Mouse (Mus musculus): ENCODE measurements at regions not wholly inside any gene's neighbourhood (a gene's known extent, or its start where the extent isn't known, plus 50 kb on each side); places are given as distances from the start of the nearest gene placed in this dataset.

DNA sequence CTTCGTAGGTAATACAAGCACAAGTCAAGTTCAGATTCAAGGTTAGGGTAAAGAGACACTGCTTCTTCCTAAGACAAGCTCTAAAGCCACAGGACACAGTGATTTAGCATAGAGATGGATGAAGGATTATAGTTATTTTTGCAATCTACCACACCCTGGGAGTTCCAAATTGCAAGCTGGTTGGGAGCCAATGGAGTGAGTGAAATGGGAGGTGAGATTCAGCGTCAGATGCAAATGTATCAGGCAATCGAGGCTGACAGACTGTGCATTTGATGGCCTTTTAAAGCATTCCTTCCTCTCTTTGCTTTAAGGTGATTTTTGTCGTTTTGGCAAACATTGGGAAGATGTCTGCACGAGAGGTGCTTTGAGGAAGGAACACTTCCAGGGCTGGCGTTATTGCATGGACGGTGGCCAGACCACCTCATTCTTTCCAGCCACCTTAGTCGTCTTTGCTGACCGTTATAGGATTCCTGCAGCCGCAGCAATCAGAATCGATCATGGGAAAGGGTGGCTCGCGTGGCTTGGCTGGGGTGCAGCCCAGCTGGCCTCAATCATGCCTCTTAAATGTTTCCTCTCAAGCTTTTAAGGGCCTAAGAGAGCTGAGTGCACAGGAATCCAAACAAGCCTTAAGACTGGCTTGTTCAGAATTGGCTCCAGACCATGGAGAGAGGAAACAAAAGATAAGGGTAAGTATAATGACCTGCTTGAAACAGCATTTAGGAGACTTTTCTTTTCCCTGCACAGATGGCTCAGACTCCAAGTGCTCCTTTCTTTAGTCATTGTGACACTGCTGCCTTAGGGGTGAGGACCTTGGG, 265.0 kb upstream of the Tle4 start:
- H3K27ac ChIP-seq (ENCODE audit: insufficient read depth, low read depth, low read length) = no peak overlapping the region
- TF ChIP-seq POLR2A (IDR thresholded peaks at IDR 0.05; ENCODE audit: low read depth, low read length) (no peak), CTCF (IDR thresholded peaks at IDR 0.05; ENCODE audit: extremely low read depth, insufficient read length, insufficient replicate concordance, low read depth, low read length) (no peak)
- H3K36me3 ChIP-seq (ENCODE audit: control insufficient read depth, insufficient read depth, low read length) = no peaks in the 10 kb centered on the region
- H3K4me3 ChIP-seq (ENCODE audit: low read depth, low read length) = no peak overlapping the region
- H3K4me1 ChIP-seq (ENCODE audit: control insufficient read depth, insufficient read depth, insufficient read length, low read length) = no peaks in the 10 kb centered on the region
- H3K27me3 ChIP-seq (ENCODE audit: control insufficient read depth, insufficient read depth, low read length) = no peaks in the 10 kb centered on the region
- 49% methylated on average over 13 of the region's 13 CpGs for WGBS

DNA sequence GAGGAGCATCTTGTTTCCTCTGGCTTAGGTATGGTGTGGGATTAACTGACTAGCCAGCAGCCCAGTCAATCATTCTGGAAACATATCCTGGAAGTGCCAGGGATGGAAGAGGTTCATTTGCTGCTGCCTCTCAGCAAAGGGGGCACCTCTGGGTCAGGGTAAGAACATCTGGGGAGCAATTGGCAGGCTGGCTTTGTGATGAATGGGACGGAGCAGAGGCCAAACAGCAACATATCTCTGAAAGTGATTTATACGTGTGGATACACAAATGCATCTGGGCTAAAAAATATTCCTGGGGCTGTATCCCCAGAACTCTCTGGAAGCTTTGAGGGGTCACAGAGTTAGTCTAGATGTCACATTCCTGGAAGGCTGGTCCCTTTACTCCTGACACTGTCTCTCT, 257.2 kb upstream of the Tle4 start:
- TF ChIP-seq POLR2A (IDR thresholded peaks at IDR 0.05; ENCODE audit: low read depth, low read length) (no peak), CTCF (IDR thresholded peaks at IDR 0.05; ENCODE audit: extremely low read depth, insufficient read length, insufficient replicate concordance, low read depth, low read length) (no peak)
- H3K4me3 ChIP-seq (ENCODE audit: low read depth, low read length) = no peak overlapping the region
- H3K36me3 ChIP-seq (ENCODE audit: control insufficient read depth, insufficient read depth, low read length) = no peaks in the 10 kb centered on the region
- no peak overlapping the region for H3K27ac ChIP-seq (ENCODE audit: insufficient read depth, low read depth, low read length)
- 78% methylated on average over 2 of the region's 2 CpGs for WGBS
- no peaks in the 10 kb centered on the region for H3K27me3 ChIP-seq (ENCODE audit: control insufficient read depth, insufficient read depth, low read length)
- no peaks in the 10 kb centered on the region for H3K4me1 ChIP-seq (ENCODE audit: control insufficient read depth, insufficient read depth, insufficient read length, low read length)

DNA sequence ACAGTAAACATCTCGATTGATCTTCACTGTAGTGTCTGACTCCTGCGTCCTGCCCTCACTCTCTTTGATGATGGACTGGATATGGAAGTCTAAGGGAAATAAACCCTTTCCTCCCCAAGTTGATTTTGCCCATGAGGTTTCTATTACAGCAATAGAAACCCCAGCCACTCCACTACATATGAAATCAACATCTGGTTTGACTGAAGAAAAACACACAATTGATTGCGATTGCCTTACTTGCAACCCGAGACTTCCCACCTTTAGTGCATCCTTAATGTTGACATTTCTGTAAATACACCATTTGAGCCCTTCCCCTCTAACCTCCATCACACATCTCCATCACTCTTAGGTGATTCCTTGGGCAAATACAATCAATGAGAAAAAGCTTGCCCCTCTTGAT, 255.6 kb upstream of the Tle4 start:
- Histone ChIP-seq H3K4me3 (ENCODE audit: low read depth, low read length) (no peak overlapping the region), H3K27me3 (ENCODE audit: control insufficient read depth, insufficient read depth, low read length) (no peaks in the 10 kb centered on the region), H3K4me1 (ENCODE audit: control insufficient read depth, insufficient read depth, insufficient read length, low read length) (no peaks in the 10 kb centered on the region), H3K27ac (ENCODE audit: insufficient read depth, low read depth, low read length) (no peak overlapping the region), H3K36me3 (ENCODE audit: control insufficient read depth, insufficient read depth, low read length) (no peaks in the 10 kb centered on the region)
- WGBS = 72% methylated on average over 4 of the region's 4 CpGs
- no peak for TF ChIP-seq CTCF (IDR thresholded peaks at IDR 0.05; ENCODE audit: extremely low read depth, insufficient read length, insufficient replicate concordance, low read depth, low read length)
- TF ChIP-seq POLR2A (IDR thresholded peaks at IDR 0.05; ENCODE audit: low read depth, low read length) = no peak

DNA sequence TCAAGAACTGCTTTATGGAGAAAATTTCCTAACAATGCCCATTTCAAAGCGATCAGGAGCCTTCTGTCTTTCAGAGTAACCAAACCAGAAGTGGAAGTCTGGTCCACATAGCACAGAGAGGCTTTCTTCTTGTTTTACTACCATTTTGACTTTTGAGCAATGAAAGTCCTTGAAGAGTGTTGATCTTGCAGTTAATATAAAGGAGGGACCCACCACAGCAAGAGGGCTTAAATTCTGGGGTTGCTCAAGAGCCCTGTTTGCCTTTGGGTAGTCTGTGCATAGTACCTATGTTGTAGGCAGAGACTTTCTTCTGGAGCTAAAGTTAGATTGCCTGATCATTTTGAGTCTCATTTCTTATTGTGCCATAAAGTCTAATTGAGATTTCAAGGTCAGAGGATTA, 251.7 kb upstream of the Tle4 start:
- Histone ChIP-seq H3K36me3 (ENCODE audit: control insufficient read depth, insufficient read depth, low read length) (no peaks in the 10 kb centered on the region), H3K4me1 (ENCODE audit: control insufficient read depth, insufficient read depth, insufficient read length, low read length) (no peaks in the 10 kb centered on the region), H3K27me3 (ENCODE audit: control insufficient read depth, insufficient read depth, low read length) (no peaks in the 10 kb centered on the region), H3K27ac (ENCODE audit: insufficient read depth, low read depth, low read length) (no peak overlapping the region), H3K4me3 (ENCODE audit: low read depth, low read length) (no peak overlapping the region)
- WGBS = 64% methylated on average over 1 of the region's 1 CpGs
- TF ChIP-seq CTCF (IDR thresholded peaks at IDR 0.05; ENCODE audit: extremely low read depth, insufficient read length, insufficient replicate concordance, low read depth, low read length) (no peak), POLR2A (IDR thresholded peaks at IDR 0.05; ENCODE audit: low read depth, low read length) (no peak)

DNA sequence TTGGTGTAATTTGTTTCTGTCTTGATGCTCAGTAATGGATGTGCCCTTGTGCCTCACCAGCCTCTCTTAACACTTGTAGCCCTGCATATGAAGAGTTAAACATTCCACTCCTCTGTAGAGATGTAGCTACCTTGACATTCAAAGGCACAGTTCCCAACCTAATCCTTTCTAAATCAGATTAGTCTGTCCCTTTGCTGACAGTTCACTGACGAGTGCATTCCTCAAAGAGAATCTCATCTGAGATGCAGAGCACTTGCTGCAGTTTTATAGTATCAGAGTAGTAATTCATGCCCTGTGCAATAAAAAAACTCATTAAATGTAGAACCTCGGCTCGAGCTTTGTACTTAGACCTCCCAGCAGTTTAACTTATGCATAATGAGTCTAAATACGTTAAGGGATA, 249.3 kb upstream of the Tle4 start:
- 28% methylated on average over 4 of the region's 4 CpGs for WGBS

DNA sequence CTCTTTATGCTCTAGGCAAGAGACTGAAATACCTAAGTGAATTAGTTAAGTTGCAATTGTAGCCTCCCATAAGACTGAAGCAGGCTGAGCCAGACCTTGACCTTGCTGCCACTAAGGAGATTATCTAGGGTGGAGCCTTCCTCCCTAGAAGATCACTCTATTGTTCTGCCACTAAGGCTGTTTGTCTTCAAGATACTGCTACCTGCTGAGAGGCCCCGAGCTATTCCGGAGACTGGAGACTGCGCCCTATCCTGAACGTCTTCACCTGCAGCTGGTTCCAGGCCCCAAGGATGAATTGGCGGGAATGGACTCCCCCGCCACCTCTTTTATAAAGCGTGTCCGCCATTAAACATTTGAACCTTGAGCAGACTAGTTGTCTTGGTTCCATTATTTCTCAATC, 237.8 kb upstream of the Tle4 start:
- no peaks in the 10 kb centered on the region for H3K36me3 ChIP-seq (ENCODE audit: control insufficient read depth, insufficient read depth, low read length)
- no peak overlapping the region for H3K27ac ChIP-seq (ENCODE audit: insufficient read depth, low read depth, low read length)
- no peaks in the 10 kb centered on the region for H3K4me1 ChIP-seq (ENCODE audit: control insufficient read depth, insufficient read depth, insufficient read length, low read length)
- H3K4me3 ChIP-seq (ENCODE audit: low read depth, low read length) = no peak overlapping the region
- no peaks in the 10 kb centered on the region for H3K27me3 ChIP-seq (ENCODE audit: control insufficient read depth, insufficient read depth, low read length)
- TF ChIP-seq POLR2A (IDR thresholded peaks at IDR 0.05; ENCODE audit: low read depth, low read length) = no peak
- no peak for TF ChIP-seq CTCF (IDR thresholded peaks at IDR 0.05; ENCODE audit: extremely low read depth, insufficient read length, insufficient replicate concordance, low read depth, low read length)
- WGBS = 72% methylated on average over 8 of the region's 8 CpGs

More for the DNA sequence above, 249.3 kb upstream of the Tle4 start:
- Histone ChIP-seq H3K36me3 (ENCODE audit: control insufficient read depth, insufficient read depth, low read length) (no peaks in the 10 kb centered on the region), H3K4me1 (ENCODE audit: control insufficient read depth, insufficient read depth, insufficient read length, low read length) (no peaks in the 10 kb centered on the region), H3K27me3 (ENCODE audit: control insufficient read depth, insufficient read depth, low read length) (no peaks in the 10 kb centered on the region), H3K27ac (ENCODE audit: insufficient read depth, low read depth, low read length) (no peak overlapping the region), H3K4me3 (ENCODE audit: low read depth, low read length) (no peak overlapping the region)
- no peak for TF ChIP-seq POLR2A (IDR thresholded peaks at IDR 0.05; ENCODE audit: low read depth, low read length)
- no peak for TF ChIP-seq CTCF (IDR thresholded peaks at IDR 0.05; ENCODE audit: extremely low read depth, insufficient read length, insufficient replicate concordance, low read depth, low read length)

DNA sequence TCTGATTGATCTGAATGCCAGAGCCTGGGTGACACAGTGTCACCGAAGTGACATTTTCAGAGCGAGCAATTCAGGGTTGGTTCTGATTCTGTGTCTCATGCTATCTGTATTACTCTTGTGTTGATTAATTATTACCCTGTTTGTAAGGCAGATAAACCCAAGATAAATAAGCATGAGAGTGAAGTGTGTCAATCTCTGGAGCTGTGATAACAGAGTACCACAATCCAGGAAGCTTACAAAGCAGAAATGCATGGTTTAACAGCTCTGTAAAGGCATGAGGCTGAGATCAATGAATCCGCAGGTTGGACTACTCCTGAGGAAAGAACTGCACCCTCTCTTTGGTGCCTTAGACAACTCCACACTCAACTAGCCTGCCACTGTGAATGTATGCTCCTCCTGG, 218.5 kb upstream of the Tle4 start:
- no peak overlapping the region for H3K27ac ChIP-seq (ENCODE audit: insufficient read depth, low read depth, low read length)
- WGBS = 39% methylated on average over 3 of the region's 3 CpGs
- no peaks in the 10 kb centered on the region for H3K36me3 ChIP-seq (ENCODE audit: control insufficient read depth, insufficient read depth, low read length)

More for the DNA sequence above, 218.5 kb upstream of the Tle4 start:
- Histone ChIP-seq H3K4me1 (ENCODE audit: control insufficient read depth, insufficient read depth, insufficient read length, low read length) (no peaks in the 10 kb centered on the region; the same call in 1 of the 2 replicates), H3K27me3 (ENCODE audit: control insufficient read depth, insufficient read depth, low read length) (no peaks in the 10 kb centered on the region), H3K4me3 (ENCODE audit: low read depth, low read length) (no peak overlapping the region)
- TF ChIP-seq CTCF (IDR thresholded peaks at IDR 0.05; ENCODE audit: extremely low read depth, insufficient read length, insufficient replicate concordance, low read depth, low read length) = no peak
- no peak for TF ChIP-seq POLR2A (IDR thresholded peaks at IDR 0.05; ENCODE audit: low read depth, low read length)
